Mouse (Mus musculus): ENCODE data around the gene Sgsm1.

- TF ChIP-seq POLR2A (IDR thresholded peaks at IDR 0.05; ENCODE audit: low read depth, low read length) (no peak), CTCF (IDR thresholded peaks at IDR 0.05; ENCODE audit: extremely low read depth, insufficient read depth, insufficient read length, insufficient replicate concordance) (no peak)
Observed at GRCm38 (mm10) chr5:113204193-113204592, 106.4 kb downstream of the Sgsm1 start.
